ENCODE assay signal across 21 mouse cellular contexts in the genomic region with DNA sequence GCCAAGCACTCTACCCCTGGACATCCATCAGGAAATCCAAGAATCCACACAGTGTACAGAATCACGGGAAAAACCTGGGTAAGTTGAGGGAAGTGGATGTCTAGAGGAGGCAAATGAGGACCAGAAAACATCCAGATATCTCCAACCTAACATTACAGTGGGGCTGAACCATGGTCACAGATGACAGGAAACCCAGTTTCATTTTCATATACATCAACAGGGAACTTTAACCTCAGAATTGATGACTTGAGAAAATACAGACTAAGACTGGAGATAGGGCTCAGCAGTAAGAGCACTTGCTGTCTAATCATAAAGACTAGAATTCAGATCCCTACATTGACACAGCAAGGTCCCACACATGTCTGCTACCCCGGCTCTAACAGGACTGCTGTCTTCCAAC. TPM values are rescaled to one million over a fixed set of nuclear protein-coding genes. Genes with fewer than 3 reads are reported as not detected.
DNase-seq lines count a peak whose midpoint lies in the region; ATAC-seq and TF ChIP-seq lines count a peak whose summit lies in the region.
"Had no signal": no experiment of that assay in that cellular context is flagged by ENCODE, and none has a peak within 500 bp of the region (broad histone marks: within the 10 kb centered on the region; RNA-seq: fewer than 3 reads in every experiment).

No protein-coding gene starts in this region.

- DNase-seq in A20 (ENCODE audit: low read depth, low spot score) (peak; percentile 44), CH12.LX (ENCODE audit: extremely low read depth) (no peak)
- peak; percentile 60 for DNase-seq in induced T-regulatory cell, adult 2 months (ENCODE audit: low read depth)
- no peak for DNase-seq in layer of hippocampus, adult 11-12 months (ENCODE audit: low spot score)
- DNase-seq in heart, postnatal 4 days, result no peak
- no peak for DNase-seq in layer of hippocampus, postnatal 10 days (ENCODE audit: low spot score in 2 of 2)
- DNase-seq: adrenal gland, postnatal 36 days; cerebellum, adult 9-11 months; cerebellum, postnatal 36 days; forebrain, postnatal 0 days; gastrocnemius, adult 2 months; gastrocnemius, postnatal 25 days; heart, adult 11 months; heart, postnatal 36 days had no signal

- no peak for TF ChIP-seq RAD21 in CH12.LX (IDR thresholded peaks at IDR 0.05; ENCODE audit: low read depth, low read length)

- TF ChIP-seq CTCF in CH12.LX (conservative IDR thresholded peaks at IDR 0.05 in 1 of 2, IDR thresholded peaks at IDR 0.05 in 1 of 2; ENCODE audit: low read depth in 2 of 2, low read length in 2 of 2), result no peak

- no peak for TF ChIP-seq POLR2A in CH12.LX (IDR thresholded peaks at IDR 0.05; ENCODE audit: low read depth, low read length)

- peaks cover 21 to 53% of the 10 kb centered on the region in 2 experiments for H3K4me1 ChIP-seq in CH12.LX (ENCODE audit: control insufficient read depth in 1 of 2, insufficient read depth in 2 of 2)
- H3K4me1 ChIP-seq: forebrain, embryonic 13.5 days; hindbrain, embryonic 12.5 days; intestine, embryonic 15.5 days had no signal

- H3K27ac ChIP-seq in CH12.LX (ENCODE audit: insufficient read depth, low read depth), result no peak overlapping the region
- H3K27ac ChIP-seq: embryonic facial prominence, embryonic 10.5 days; forebrain, embryonic 13.5 days; gastrocnemius, adult 2 months; heart, embryonic 13.5 days; hindbrain, embryonic 12.5 days; intestine, embryonic 15.5 days had no signal

- no peak overlapping the region for H3K4me3 ChIP-seq in CH12.LX (replicated peaks in 1 of 3; ENCODE audit: low read depth in 2 of 3, low read length in 2 of 3, poor library complexity in 1 of 3)
- H3K4me3 ChIP-seq: embryonic facial prominence, embryonic 10.5 days; forebrain, embryonic 13.5 days; gastrocnemius, adult 2 months; heart, embryonic 13.5 days; hindbrain, embryonic 12.5 days; intestine, embryonic 15.5 days had no signal

- no peak overlapping the region for H3K4me2 ChIP-seq in CH12.LX (ENCODE audit: insufficient read depth, low read depth, poor library complexity, severe bottlenecking)
- H3K4me2 ChIP-seq: forebrain, embryonic 13.5 days; heart, embryonic 13.5 days; hindbrain, embryonic 12.5 days; intestine, embryonic 15.5 days had no signal

- H3K79me2 ChIP-seq in CH12.LX (replicated peaks; ENCODE audit: control insufficient read depth, extremely low read depth, insufficient read depth, poor library complexity, severe bottlenecking), result peaks cover 12% of the 10 kb centered on the region

- no peak for TF ChIP-seq EP300 in CH12.LX (IDR thresholded peaks at IDR 0.05; ENCODE audit: low read length)

- H3K9me3 ChIP-seq in CH12.LX (replicated peaks; ENCODE audit: low read length), result no peaks in the 10 kb centered on the region
- H3K9me3 ChIP-seq: embryonic facial prominence, embryonic 10.5 days; forebrain, embryonic 13.5 days; heart, embryonic 13.5 days; hindbrain, embryonic 12.5 days; intestine, embryonic 15.5 days had no signal

- peaks cover 16 to 38% of the 10 kb centered on the region in 2 experiments for H3K36me3 ChIP-seq in CH12.LX (replicated peaks in 1 of 2; ENCODE audit: control insufficient read depth in 1 of 2, insufficient read depth in 1 of 2, low read length in 1 of 2)

- peak; percentile 33; the same call in 1 of the 2 replicates for ATAC-seq in neutrophil, adult 5-6 weeks (ENCODE audit: extremely low read depth, insufficient number of reproducible peaks, low FRiP score, poor library complexity, severe bottlenecking)
- ATAC-seq: forebrain, embryonic 13.5 days; forebrain, postnatal 0 days; hindbrain, embryonic 16.5 days; intestine, embryonic 15.5 days had no signal

- in situ Hi-C loops in CH12.LX (cut with MboI; ENCODE audit: low pct_ligation_motif_present, low pct_unique_long_range_greater_than_20kb, low sequenced_read_pairs), result no loop called here

- H3K9ac ChIP-seq in CH12.LX (ENCODE audit: insufficient read depth, low read depth), result no peak overlapping the region
- H3K9ac ChIP-seq: forebrain, embryonic 13.5 days; forebrain, postnatal 0 days; heart, embryonic 13.5 days; hindbrain, embryonic 12.5 days; intestine, embryonic 15.5 days had no signal

- no peaks in the 10 kb centered on the region for H3K27me3 ChIP-seq in CH12.LX (replicated peaks)
- H3K27me3 ChIP-seq: forebrain, embryonic 13.5 days; heart, embryonic 13.5 days; hindbrain, embryonic 12.5 days; intestine, embryonic 15.5 days had no signal

- dilution Hi-C loops in CH12.LX (cut with MboI; ENCODE audit: extremely low pct_ligation_motif_present, extremely low pct_unique_long_range_greater_than_20kb, low sequenced_read_pairs), result no loop called here

TF ChIP-seq in CH12.LX, 34 proteins besides CTCF, POLR2A, EP300 and RAD21:
- TF ChIP-seq USF2 (conservative IDR thresholded peaks at IDR 0.05; ENCODE audit: low read depth, low read length), result no peak
- 0 out of 2 replicates have a peak, but pooled peaks have one; percentile 20 for TF ChIP-seq ETS1 (conservative IDR thresholded peaks at IDR 0.05; ENCODE audit: low read depth, low read length)

RNA-seq across cellular contexts. Expression of gene Stau1, which starts 31.3 kb away (rescaled TPM):
- total RNA-seq in CH12.LX (2012; rRNA removed) (10.3 and 10.5 TPM in 2 replicates), CH12.LX (2014; rRNA removed) (6.9 and 8.0 TPM in 2 replicates)
- polyA plus RNA-seq in CH12.LX (2012; ENCODE audit: insufficient read length, low read depth), result 30.7 and 36.2 TPM in 2 replicates
- 64.5 and 67.0 TPM in 2 replicates for total RNA-seq in neutrophil, adult 5-6 weeks (2017)
- 10 to 100 TPM; 55.8 to 58.6 TPM for total RNA-seq in heart, postnatal 4 days (2021)
- total RNA-seq in layer of hippocampus, postnatal 10 days (2021), result 10 to 100 TPM; 75.7 to 79.5 TPM

RNA-seq across cellular contexts. Expression of gene Ddx27, which starts 50.2 kb away (rescaled TPM):
- total RNA-seq in CH12.LX (2012; rRNA removed) (157 and 186 TPM in 2 replicates), CH12.LX (2014; rRNA removed) (137 and 139 TPM in 2 replicates)
- 224 and 228 TPM in 2 replicates for polyA plus RNA-seq in CH12.LX (2012; ENCODE audit: insufficient read length, low read depth)
- 49.1 and 51.3 TPM in 2 replicates for total RNA-seq in neutrophil, adult 5-6 weeks (2017)
- total RNA-seq in heart, postnatal 4 days (2021), result 10 to 100 TPM; 22.0 to 23.6 TPM
- 10 to 100 TPM; 34.8 to 36.1 TPM for total RNA-seq in layer of hippocampus, postnatal 10 days (2021)

RNA-seq across cellular contexts. Expression of gene Cse1l, which starts 58.9 kb away (rescaled TPM):
- total RNA-seq in CH12.LX (2012; rRNA removed), result 76.0 and 101 TPM in 2 replicates
- 165 and 167 TPM in 2 replicates for total RNA-seq in CH12.LX (2014; rRNA removed)
- 131 and 162 TPM in 2 replicates for polyA plus RNA-seq in CH12.LX (2012; ENCODE audit: insufficient read length, low read depth)
- total RNA-seq in neutrophil, adult 5-6 weeks (2017), result 95.3 and 99.6 TPM in 2 replicates
- total RNA-seq in heart, postnatal 4 days (2021), result 10 to 100 TPM; 67.8 to 71.7 TPM
- total RNA-seq in layer of hippocampus, postnatal 10 days (2021), result 10 to 100 TPM; 67.2 to 70.4 TPM

Comparison
In these comparisons a context has a peak if more than half of its experiments do, and no peak if none do; other contexts are left out.
1. DNase-seq: peak in A20 (single experiment) and induced T-regulatory cell, adult 2 months (single experiment); none in CH12.LX (single experiment), layer of hippocampus, adult 11-12 months (single experiment), heart, postnatal 4 days (single experiment) and layer of hippocampus, postnatal 10 days (0 of 2).